Mouse (Mus musculus) cerebellum, postnatal 14 days (tissue): Measurements from ENCODE around the gene Spin1.

Source experiments
- DNase-seq, 2 experiments: peaks; one replicate each; pipeline ENCODE4 v3.0.0; 2021; ENCODE audit warnings: mixed read lengths in 2 of 2

Spin1 gene

GRCm38 (mm10) chr13:51147106-51147505 lies 46.4 kb downstream of the Spin1 start:
- no peak for DNase-seq

GRCm38 (mm10) chr13:51152966-51153669 lies 52.4 kb downstream of the Spin1 start:
- DNase-seq, result no peak

DNA sequence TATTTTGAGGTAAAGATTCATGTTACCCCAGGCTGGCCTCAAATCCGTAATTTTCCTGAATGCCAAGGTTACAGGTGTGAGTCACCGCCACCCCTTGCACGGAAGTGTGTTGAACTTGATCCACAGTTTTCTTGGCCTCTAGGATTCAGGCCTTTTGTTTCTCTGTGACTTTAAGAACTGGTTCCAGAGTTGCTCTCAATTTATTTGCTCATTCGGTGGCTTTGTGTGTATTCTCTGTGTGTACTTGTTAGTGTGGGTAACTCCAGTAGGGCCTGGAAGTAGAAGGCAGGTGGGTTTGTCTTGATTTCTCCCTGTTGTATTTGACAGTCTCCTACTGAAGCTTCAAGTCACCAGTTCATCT lies 53.0 kb downstream of the Spin1 start:
- no peak for DNase-seq

DNA sequence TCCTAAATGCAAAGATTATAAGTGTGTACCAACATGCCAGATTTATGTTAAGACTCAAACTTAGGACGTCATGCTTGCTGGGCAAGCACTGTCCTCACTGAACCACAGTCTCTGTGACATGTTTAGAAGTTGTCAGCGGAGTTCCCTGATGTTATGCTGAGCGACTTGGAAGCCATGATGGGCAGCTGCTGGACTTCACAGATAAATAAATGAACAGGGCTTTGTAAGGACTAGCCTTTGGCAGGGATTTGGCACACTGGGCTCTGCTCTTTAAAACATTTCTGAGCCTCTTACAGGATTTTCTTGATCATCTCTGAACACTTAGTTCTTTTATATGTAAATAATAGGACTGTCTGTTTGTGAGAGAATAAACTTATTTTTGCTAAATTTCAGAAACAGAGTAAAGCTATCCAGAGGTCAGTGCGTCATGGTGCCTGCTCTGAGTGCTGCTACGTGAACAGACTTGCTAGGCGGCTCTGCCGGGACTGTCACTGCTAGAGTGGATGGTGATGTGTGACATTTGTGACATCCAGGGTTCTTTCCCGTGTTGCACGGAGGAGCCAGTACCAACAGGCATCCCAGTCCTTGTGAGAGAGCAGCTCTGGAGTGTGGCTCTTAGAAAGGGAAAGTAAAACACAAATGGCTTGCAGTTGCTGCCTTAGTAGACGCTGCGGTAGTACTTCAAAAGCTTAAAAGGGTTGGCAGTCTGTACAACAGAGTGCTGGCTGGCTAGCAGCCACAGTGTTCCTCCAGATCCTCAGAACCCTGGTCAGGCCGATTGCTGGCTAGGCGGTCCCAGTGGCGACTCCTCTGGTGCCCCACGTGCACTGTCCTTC lies 54.7 kb downstream of the Spin1 start:
- DNase-seq, result peak; percentile 7

GRCm38 (mm10) chr13:51156014-51156386 lies 55.3 kb downstream of the Spin1 start:
- no peak for DNase-seq

DNA sequence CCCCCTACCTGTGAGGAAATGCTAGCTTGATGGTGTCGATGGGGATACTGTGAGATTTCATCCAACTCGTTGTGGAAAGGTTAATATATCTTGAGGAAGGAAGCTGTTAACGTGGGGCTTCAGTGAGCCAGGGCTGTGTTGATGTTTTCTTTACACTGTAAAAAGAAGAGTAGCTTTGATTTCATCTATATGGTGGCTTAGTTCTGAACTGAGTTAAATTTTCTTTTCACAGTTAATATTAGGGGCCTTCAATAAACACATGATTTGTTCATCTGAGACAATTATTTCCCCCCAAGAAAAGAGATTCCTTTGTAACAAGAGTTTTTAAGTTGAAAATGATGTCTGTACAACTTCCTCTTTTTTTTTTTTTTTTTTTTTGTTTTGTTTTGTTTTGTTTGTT lies 56.6 kb downstream of the Spin1 start:
- DNase-seq, result no peak

- no peak for DNase-seq
Observed at GRCm38 (mm10) chr13:51161672-51162071, 61.0 kb downstream of the Spin1 start.

- no peak for DNase-seq
Observed at GRCm38 (mm10) chr13:51162246-51162645, 61.6 kb downstream of the Spin1 start.

- no peak for DNase-seq
Observed at GRCm38 (mm10) chr13:51166711-51167110, 66.0 kb downstream of the Spin1 start.

DNA sequence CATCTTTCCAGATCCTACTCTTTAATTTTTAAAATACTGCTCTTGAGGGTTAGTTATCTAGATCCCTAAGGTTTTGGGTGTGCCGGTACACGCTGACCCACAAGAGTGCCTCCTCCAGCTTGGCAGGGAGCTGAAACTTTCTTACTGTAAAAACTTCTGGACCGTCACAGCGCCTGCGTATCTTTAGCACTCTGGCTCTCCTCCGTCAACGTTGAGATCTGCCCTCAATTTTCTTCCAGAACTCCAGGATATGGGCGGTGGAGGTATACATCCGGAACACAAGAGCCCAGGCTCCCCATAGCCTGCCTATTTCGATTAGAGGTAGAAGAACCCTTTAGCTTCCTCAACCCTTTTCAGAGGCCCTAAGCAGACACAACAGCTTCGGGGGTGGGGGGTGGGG lies 69.5 kb downstream of the Spin1 start:
- no peak for DNase-seq

- DNase-seq, result peak; percentile 37 to 47
Observed at GRCm38 (mm10) chr13:51170691-51171680, 70.3 kb downstream of the Spin1 start, which contains the start of gene Nxnl2. Nxnl2 (plus strand) TSS chr13:51171022.

DNA sequence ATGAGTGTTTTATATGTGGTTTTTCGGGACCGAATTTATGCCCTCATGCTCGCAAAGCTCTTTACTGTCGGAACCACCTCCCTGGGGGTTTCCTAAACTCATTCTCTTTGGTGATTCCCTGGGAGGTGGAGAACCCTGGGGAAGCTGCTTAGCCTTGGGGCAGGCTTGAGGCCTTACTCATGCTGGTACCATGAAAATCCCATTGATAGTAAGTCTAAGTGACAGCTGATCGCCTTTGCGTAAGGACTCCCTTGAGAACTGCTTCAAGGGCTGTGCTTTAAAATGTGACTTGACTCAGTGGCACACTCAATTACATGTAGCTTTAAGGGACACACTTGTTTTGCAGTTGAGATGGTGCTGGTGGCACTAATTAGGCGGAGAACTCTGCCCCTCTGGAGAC lies 71.9 kb downstream of the Spin1 start:
- no peak for DNase-seq

- DNase-seq, result no peak
Observed at GRCm38 (mm10) chr13:51178932-51179331, 78.3 kb downstream of the Spin1 start.

- no peak for DNase-seq
Observed at GRCm38 (mm10) chr13:51179362-51179761, 78.7 kb downstream of the Spin1 start.

DNA sequence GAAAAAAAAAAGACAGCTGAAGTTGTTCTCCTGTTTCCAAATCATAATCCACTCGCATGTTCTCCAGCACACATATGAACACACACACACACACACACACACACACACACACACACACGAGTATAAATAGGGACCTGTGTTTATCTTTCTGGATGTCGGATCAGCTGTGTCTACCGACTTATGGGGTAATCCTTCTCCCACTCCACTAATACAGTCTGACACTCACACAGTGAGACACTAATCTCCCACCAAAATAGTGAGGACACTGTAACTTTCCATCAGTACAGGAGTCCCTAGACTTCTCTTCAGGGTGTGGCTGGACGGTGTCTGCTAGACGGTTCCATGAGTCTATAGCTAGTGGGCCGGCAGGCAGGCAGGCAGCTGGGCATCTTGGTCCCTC lies 81.6 kb downstream of the Spin1 start:
- DNase-seq, result no peak

- no peak for DNase-seq
Observed at GRCm38 (mm10) chr13:51184896-51185295, 84.2 kb downstream of the Spin1 start.

DNA sequence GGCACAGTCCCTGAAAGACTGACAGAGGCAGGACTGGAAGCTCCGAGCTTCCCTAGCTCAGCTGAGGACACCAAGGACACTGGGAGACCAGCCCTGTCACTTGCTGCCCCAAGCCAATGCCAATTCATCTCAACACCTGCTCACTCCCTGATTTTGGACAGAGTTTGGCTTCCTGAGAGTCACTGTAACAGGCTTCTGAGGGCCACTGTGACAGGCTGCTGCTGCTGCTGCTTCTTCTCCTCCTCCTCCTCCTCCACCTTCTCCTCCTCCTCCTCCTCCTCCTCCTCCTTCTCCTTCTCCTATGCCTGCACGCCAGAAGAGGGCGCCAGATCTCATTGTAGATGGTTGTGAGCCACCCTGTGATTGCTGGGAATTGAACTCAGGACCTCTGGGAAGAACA lies 89.7 kb downstream of the Spin1 start:
- DNase-seq, result no peak

DNA sequence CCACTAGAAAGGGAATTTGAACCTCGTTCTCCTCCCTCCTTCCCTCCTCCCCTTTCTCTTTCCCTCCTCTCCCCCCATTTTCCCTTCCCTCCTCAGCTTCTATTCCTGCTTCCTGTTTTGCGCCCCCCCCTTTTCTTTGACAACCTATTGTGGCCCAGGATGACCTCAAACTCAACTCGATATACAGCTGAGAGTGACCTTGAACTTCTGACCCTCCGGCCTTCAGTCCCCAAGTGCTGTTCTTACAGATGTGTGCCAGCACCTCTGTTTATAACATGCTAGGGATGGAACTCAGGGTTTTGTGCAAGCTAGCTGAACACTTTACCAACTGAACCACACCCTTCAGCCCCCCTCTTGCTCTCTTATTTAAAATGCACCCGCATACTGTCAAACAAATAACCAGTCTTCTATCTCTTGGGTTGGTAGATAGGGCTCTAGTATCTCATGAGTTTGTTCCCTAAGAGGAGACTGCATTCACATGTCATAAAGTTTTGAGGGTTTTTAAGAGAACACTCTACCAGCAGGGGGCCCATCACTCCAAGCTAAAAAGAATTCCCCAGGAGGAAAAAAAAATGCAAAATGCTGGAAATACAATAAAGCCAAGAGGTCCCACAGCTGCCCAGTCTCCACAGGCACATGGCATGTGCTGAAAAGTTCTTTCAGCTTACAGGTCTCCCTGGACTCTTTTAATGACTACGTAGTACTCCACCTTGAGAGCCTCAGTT lies 90.9 kb downstream of the Spin1 start:
- DNase-seq, result no peak

- DNase-seq, result no peak
Observed at GRCm38 (mm10) chr13:51193893-51194292, 93.2 kb downstream of the Spin1 start.

DNA sequence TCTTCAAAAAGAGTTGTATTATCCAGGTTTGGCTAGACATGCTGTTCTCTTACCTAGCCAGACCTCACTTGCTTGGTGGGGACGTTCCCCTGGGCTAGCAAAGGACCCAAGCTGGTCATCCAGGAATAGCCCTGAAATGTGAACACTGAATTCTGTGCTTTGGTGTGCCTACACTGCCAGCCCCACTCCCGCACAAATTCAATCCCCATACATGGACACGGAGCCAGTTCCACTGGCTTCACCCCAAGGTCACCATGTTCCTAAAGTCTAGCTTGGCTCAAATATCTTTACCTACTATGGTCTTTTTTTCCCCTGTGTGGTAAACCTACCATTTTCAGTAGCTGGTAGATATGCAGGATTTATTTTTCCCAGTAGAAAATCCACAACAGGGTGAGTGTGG lies 97.0 kb downstream of the Spin1 start:
- DNase-seq, result no peak

DNA sequence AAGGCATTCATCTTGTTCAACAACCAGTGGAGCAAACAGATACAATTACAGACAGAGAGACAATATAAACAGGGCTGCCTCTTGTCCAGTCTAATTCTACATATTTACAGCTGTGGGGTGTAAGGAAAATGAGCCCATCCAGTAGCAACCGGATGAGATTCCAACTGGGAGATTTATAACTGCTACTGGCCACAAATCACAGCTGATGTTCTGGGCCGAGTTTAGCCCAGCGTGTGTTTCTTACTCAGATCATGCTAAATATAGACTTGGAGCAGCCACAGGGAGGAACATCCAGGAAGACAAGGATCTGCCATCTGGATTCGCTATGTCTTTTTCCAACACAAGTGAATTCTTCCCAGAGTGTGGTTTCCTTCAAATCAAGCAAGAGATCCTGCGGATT lies 97.5 kb downstream of the Spin1 start:
- DNase-seq, result no peak
